Mouse (Mus musculus) MN1 (cell line): ENCODE data around the gene Fam78b.

Source experiments
- DNase-seq: peaks from one replicate; pipeline ENCODE4 v3.0.0-alpha.2; 2016; ENCODE audit warnings: low spot score

Fam78b gene

DNA sequence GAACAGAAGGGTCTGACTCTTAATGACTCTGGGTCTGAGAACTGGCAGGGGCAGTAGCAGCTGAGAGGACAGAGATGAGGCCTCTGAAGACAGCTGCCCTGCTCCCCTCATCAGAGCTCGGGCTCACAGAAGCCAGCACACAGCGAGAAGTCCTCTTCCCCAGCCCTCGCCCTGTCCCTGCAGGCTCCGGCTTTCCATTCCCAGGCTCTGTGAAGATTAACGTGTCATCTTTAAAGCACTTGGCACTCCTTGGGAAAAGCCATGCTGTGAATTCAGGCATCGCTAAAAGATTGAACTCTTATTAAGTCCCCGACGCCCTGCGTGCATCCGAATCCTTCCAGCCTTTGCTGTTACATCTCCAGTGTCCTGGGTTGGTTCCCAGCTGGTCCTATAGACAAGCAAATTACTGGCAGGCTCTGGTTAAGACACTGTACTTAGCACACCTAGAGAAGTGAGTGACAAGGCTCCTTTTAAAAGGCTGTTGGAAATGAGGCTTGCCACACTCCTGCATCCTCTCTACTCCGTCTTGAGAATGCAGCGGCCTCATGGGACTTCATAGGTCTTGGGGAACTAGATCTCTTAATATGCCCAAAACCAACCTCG is 30.9 kb downstream of the Fam78b start:
- no peak for DNase-seq

DNA sequence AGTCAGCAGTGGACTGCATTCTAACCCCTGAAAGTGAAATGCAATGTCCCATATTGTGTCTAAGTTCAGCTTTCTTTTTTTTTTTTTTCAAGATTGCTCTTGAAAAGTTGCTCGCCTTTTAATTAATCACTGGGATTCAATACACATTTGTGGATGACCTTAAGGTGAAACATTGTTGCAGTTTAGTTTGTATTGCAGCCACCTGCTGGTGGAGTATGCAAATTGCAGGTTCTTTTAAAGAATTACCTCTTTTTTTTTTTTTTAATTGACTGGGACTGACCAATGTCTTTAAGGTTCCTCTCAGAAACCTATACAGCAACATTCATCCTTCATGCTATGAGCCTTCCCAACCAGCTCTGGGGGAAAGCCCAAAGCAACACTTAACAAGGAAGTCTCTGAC is 33.2 kb downstream of the Fam78b start:
- no peak for DNase-seq

DNA sequence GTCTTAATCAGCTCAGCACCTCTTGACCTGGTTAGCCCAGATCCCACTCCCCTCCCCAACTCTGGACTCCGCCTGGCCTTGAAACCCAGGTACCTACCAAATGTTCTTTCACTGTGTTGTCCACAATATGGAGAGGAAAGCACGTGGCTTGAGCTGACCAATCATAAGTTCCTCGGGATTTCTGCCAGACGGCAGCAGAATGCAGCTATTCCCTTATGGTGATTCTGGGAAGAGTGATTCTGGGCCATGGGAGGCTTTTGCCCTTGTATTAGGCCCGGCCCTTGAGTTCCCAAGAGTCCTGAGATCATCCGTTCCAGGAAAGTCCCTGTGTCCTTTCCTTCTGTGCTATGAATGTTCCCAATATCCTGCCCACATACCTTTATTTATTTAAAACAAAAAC is 41.3 kb downstream of the Fam78b start:
- DNase-seq: no peak

DNA sequence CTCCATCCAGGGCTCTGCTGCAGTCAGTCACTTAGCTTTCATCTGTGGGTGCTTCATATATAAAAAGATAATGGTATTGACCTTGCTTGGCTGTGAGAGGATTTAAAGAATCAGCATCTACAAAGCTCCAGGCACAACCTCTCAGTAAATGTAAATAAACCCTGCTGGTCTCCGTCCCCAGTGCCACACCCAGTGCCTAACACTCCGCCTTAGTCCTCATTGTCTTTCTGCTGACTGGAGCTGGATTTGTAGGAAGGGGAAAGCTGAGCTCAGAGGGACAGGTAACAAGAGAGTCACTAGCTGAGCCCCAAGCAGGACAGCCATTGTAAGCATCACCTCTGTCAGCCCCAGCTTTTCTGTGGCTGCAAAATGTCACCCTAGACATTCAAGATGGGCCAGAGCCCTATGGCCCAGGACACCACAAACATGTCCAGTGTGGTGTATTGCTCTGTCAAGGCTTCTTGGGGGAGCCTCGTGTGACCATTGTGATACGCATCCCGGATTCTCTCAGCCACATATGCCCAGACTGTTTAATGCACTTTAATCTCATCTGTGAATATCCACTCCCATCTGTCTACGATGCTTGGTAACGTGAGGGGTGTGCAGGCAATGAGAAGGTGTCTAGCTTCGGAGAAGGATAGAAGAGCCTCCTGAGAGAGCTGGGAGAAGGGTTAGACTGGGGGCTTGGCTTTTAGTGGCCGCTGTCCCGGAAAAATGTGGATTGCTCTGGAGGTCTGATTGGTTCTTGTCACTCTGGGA is 45.1 kb downstream of the Fam78b start:
- DNase-seq: no peak

DNA sequence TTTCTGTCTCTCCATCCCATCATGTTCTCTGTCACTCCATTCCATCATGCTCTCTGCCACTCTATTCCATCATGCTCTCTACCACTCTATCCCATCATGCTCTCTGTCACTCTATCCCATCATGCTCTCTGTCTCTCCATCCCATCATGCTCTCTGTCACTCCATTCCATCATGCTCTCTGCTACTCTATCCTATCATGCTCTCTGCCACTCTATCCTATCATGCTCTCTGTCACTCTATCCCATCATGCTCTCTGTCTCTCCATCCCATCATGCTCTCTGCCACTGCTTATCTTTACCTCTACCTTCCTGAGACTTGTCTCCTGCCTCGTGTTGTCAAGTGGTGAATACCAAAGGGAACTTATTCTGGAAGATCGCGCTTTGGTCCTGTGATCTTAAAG is 49.6 kb downstream of the Fam78b start:
- DNase-seq: no peak

DNA sequence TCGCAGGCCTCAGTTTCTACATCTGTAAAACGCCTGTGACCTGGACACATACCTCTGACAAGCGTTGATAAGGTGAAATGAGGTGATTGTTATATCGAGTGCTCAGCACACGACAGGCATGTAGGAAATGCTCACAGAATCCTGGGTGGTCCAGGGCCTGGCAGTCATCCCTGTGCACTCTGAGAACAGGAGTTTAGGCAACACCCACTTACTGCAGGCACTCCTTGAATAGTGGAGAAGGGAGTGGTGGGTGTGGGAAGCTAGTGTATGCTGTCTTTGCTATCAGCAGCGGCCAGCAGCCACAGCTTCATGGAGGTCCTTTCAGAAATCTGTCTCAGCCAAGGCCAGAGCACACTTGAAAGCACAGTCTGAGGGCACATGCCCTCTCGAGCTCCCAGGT is 52.8 kb downstream of the Fam78b start:
- no peak for DNase-seq

DNA sequence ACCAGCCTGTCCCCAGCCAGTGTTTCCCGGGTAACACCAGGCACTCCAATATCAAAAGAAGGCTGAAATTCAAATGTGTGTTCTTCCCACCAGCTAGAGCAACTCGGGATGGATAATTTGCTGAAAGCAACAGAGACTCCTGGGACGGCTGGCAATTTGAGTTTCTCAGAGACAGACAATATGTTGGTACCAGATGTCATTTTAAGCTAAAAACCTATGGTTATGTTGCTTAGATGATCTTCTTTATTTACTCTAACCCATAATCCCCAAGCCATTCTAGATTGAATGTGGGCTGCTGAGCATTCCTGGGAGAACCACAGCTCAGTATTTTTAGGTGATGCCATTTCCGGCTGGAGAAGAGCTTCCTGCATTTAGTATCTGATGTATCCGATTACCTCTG is 56.3 kb downstream of the Fam78b start:
- DNase-seq: no peak

DNA sequence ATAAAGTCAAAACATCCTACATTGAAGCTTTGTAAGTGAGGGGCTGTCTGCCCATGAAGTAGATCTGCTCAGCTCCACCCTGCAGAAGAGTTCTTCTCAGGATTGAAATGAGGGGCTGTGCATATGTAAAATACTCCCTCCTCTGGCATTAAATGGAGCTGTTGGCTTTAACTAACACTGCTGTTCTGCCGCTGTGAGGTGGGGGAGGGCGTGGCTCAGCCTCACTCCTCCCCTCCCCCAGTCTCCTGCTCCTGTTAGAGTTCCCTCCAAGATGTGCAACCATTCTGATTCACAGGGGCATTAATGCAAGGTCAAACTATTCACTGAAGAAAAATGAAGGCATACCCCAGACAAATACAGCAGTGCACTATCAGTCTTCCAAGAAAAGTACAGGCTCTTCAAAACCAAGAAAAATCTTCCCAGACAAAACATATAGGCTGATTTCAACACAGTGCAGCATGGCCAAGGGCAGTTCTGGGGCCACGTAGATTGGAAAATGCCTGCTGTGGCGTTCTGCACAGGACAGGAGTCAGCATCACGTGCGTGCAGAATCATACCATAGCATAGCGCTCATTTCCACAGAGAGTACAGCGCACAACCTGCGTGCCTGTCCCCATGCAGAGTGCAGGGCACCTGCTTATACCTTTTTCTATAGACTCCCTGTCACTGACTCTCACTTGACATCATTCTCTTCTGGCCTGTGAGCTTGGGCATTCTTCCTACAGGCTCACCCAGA is 58.5 kb downstream of the Fam78b start:
- peak; percentile 23 for DNase-seq

DNA sequence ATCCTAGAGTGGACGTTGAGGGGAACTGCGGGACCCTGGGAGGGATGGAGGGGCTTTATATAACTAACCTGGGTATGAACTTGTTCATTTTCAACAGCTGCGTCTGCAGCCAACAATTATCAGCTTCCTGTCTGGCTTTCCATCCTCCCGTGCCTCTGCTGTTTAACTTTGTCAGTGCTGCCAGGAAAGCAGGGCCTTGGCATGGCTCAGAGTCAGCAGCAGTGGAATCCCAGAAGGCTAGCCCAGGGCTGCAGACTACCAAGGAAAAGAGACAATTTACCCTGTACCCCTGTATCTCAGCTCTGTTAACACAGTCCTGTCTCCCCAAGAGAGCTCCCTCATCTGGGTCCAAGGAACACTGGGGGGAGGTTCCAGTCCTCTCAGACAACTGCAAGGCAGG is 62.8 kb downstream of the Fam78b start:
- DNase-seq: no peak

DNA sequence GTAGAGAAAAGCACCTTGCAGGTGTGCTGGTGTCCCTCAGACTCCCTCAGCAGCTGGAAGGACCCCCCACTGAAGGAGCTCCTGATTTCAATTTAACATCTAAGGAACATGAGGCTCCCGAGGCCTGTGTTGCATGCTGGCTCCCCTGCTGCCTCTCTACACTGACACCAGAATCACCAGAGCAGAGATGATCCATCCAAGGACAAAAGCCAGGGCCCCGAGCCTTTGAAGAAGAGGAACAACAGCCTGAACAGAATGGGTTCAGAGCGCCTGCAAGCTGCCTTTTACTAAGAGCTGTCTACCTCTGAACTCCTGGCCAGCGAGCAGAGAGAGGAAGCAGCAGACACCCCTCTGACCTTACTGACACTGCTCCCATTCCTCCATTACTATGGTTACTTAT is 64.3 kb downstream of the Fam78b start:
- no peak for DNase-seq

DNA sequence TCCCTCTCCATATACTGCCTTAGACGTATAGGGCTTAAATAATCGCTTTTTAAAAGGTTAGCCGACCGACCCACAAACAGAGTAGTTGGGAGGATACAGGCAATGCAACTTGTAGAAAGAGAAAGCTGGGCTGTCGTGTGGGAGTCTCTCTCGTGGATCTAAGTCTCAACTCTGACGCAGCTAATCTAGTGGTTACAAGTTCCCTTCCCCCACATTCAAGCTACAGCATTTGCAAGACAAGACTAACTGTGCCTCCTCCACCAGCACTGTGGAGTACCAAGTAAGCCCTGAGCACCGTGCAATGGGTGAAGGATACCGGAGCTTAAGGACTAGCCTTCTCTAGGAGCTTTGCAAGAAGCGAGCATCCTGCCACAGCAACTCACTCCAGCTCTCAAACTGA is 64.8 kb downstream of the Fam78b start:
- DNase-seq: no peak

DNA sequence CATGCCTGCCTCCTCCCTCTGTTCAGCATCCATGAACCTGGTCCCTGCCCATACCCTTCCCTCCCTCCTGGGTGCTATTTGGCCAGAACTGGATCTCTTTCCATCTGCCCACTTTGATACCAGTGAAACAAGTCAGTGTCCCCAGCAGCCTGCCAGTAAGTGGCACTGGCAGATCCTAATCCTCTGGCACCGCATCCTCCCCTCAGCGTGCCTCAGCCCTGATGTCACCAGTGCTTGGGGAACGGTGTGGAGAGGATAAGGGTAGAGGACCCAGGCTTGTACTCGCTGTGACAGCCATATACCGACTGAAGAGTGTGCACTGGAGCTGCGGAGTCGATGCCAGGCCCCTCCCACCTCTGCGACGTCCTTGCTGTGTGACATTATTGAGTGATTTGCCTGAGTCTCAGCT is 65.7 kb downstream of the Fam78b start:
- DNase-seq: no peak

DNA sequence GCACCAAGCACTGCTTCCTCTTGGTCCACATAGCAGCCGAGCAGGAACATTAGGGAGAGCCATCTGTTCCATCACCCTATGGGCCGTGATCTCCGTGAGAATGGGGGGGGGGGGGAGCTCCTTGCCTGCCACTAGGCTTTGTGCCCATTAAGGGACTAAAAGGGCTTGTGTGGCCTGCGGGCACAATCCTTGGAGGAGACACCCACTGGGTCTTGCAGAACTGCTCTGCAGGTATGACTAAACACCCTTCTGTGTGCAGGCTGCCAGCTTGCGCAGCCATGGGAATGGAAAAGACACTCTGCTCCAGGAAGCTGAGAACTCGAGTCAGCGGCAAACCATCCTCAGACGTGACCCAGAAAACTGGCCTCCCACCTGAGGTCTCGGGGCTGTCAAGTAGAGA is 68.5 kb downstream of the Fam78b start:
- no peak for DNase-seq

DNA sequence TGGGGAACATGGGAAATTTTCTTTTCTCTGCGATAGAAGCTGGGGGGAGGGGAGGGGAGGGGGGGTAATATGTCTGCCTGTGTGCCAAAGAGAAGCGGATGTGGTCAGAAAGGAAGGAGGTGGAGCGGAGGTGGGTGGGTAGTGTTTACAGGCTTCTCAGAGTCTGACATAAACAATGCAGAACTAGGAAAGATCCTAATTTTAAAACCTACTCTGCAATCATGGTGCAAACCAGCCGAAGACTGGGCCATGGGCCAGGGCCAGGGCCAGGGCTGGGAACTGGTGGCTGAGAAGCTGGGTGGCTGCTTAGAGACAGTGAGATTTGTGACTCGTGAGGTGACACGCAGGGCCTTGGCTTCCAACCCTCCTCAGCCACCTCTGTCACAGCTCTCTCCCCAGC is 69.1 kb downstream of the Fam78b start:
- peak; percentile 54 for DNase-seq

DNA sequence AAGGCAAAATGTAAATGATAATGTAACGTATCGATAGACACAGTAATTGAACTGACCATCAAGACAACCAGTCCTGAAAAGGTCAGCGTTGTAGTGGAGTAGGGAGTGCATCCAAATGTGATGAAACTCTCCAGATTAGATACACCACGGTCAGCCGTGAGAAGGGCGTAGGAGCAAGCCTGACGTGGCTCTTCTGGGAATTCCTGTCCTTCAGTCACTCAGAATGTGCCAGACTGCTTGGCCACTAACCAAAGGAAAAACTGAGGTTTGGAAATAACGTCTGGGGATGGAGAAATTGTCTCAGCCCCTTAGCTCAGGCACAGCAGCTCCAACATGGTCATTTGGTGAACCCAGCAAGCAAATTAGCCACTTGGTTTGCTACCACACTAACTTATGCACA is 74.5 kb downstream of the Fam78b start:
- no peak for DNase-seq

DNA sequence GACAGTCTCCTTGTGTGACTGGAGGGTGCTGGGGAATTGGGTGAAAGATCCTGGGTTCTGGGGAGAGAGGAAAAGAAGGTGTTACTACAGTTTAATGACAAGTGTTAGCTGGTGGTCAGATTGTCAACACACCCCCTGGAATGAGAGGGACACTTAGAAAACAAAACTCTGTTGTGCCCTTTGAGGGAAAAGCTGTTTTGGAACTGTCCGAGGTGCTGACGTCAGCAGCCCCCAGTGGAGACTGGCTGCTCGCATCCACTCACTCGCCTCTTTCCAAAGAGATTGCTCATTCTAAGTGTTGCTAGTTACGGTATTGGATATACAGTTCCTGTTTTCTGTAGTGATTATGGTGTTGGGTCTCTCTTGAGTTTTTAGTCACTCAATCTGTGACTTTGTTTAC is 78.3 kb downstream of the Fam78b start:
- no peak for DNase-seq

DNA sequence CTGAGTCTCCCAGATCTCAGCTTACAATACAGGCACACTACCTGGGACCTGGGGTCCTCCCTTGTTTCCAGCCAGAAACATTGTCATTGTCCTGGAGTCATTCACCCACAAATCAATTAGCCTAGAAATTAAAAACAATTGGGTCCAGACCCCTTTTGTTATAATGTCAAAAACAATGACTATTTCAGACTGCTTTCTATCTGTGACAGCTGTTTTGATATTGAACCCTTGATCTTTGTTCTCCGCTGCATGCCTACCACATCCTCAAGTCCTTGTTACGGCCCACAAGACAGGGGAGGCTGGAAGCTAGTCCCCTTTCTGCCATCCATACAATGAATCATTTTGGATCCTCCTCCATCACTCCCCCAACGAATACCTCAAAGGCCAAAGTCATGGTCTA is 80.7 kb downstream of the Fam78b start:
- DNase-seq: no peak

DNA sequence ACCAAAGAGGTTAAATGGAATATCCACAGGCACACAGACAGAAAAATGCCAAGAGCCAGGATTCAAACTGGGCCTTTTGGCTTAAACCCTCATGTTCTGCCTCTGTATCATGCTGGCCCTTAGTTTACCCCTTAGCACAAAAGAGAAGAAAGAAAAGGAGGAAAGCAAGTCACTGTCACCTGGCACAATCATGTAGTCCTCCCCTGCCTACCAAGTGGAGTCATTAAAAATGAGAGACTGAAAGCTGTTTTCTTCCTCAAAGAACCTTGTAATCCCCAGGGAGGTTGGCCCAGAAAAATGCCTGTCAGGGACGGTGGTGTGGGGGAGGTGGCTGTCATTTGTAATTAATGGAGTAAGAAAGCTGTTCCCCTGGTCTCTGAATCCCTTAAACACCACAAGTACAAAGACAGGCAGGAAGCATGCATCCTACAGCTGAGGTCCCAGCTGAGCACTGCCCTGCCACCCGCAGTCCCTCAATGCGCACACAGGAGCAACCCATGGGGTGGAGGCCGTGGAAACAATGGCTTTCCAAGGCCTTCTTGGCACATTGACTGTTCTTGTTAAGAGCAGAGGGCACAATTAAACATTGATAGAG is 81.4 kb downstream of the Fam78b start:
- peak; percentile 43 for DNase-seq

DNA sequence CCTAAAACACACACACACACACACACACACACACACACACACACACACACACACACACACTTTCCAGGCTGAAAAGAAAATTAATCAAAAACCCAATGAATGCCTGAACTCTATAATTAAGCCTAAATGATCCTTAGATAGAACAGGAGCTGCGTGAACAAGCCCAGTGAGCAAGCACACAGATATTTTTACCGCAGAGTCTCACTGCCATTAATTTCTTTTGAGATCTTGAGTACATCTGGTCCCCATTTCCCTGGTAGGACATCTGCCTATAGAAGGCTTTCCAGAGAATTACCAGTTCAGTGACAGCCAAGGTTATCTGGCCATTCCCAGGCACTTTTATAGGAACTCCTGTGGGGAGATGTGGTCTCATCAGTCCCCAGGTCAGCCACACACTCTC is 82.0 kb downstream of the Fam78b start:
- DNase-seq: no peak

DNA sequence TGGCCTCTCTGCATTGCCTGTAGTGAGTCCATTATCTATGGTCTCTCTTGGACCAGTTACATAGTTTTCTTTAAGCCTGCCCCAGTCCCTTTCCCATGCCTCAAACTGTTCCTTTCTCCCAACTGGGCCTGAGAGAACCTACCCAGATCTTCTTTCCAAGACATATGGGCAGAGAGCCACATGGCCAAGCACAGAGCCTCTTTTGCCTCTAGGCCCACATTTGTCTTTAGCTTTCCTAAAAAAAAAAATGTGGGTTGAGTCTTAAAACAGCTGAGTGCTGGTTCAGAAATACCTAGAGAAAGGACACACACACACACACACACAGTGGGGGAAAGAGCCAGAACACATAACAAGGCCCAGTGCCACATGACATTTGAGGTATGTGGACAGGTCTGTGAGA is 83.1 kb downstream of the Fam78b start:
- no peak for DNase-seq

DNA sequence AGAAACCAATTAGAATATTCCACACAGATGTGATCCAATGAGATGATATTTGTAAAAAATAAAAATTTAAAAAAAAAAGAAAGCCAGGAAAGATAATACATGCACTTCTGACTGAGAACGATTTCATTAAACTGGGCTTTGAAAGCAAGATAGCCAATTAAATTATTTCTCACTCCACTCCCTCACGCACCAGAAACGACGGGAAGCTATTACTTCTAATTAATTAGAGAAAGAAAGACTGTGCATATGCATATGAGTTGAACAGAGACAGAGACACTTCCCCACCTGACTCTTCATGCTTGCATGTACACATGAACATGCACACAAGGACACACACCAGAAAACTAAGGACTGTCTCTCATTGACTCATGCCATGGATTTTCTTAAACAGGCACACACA is 84.2 kb downstream of the Fam78b start:
- DNase-seq: no peak

DNA sequence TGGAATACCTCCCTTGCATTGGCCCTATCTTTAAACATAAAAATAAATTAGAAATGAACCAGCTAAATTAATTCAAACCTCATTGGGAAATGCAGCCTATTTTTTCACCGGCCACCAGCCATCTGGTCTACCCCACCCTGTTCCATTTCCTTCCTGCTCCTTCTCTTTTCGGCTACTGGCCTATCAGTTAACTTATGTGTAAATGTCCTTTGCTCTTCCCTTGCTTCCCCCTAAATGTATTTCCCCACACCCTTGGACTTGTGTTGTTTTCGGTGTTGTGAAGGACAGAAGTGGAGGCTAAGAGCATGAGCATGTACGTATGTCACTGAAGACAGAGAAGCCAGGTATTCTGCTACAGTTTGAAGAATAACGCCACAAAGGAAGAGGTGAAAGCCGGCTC is 89.2 kb downstream of the Fam78b start:
- no peak for DNase-seq

DNA sequence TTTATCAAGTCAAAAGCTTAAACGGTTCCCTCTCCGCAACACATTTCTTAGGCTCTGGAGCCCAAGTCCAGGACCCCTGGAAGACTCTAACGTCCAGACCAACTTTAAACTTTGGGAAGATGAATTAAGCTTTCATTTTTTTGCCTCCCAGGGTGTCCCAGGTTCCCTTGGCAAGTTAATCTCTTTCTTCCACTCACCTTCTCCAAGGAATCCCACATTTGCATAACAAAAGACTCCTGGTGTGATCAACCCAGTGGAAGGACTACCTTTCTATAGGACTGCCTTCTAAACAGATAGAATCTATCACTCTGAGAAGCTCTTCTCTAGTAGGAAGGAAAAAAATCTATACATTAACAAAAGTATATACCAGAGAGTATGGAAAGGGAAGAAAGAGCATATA is 92.3 kb downstream of the Fam78b start:
- no peak for DNase-seq
